Mouse (Mus musculus): ENCODE measurements around the gene Clps.
A peak's percentile ranks its signal among the peaks of the same experiment; 100 is the strongest.

DNA sequence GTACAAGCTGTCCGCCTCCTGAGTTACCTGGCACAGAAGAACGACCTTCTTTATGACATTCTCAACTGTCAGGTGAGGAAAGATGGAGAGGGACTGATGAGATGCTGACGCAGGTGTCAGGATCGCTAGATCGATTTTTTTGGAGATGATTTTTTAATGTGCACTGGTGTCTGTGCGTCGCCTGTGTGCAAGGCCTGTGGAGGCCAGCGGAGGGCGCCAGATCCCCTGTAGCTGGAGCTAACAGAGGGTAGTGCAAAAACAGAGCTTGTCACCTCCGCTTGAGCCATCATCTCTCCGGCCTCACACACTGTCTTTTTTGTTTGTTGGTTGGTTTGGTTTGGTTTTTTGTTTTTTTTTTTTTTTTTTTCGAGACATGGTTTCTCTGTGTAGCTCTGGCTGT, 22.7 kb downstream of the Clps start:
- TF ChIP-seq CTCF (conservative IDR thresholded peaks at IDR 0.05; ENCODE audit: insufficient read depth, insufficient read length, low read depth, low read length) (0 out of 2 replicates have a peak, but pooled peaks have one; percentile 1), POLR2A (IDR thresholded peaks at IDR 0.05; ENCODE audit: low read depth, low read length) (no peak)

Data from kidney, adult 2 months (tissue).